ENCODE assay signal across 7 mouse cellular contexts in genomic region chr17:25189091-25189490, GRCm38 (mm10). TPM values are rescaled to one million over a fixed set of nuclear protein-coding genes. Genes with fewer than 3 reads are reported as not detected.
DNase-seq lines count a peak whose midpoint lies in the region; ATAC-seq lines count a peak whose summit lies in the region.

No protein-coding gene starts in this region.

- H3K9ac ChIP-seq in neural tube, embryonic 11.5 days (ENCODE audit: low read length) = peak overlapping the region; percentile 83
- peak overlapping the region; percentile 87 for H3K9ac ChIP-seq in forebrain, embryonic 11.5 days (ENCODE audit: low read length)
- peak overlapping the region; percentile 93 for H3K9ac ChIP-seq in limb, embryonic 13.5 days
- peak overlapping the region; percentile 97 for H3K9ac ChIP-seq in stomach, embryonic 16.5 days (ENCODE audit: low read length)

- H3K4me3 ChIP-seq in neural tube, embryonic 11.5 days (ENCODE audit: low read depth, low read length) = peak overlapping the region; percentile 98
- H3K4me3 ChIP-seq in forebrain, embryonic 11.5 days (ENCODE audit: low read depth, low read length) = peak overlapping the region; percentile 98
- H3K4me3 ChIP-seq in limb, embryonic 13.5 days = peak overlapping the region; percentile 98
- peak overlapping the region; percentile 96 for H3K4me3 ChIP-seq in stomach, embryonic 16.5 days (replicated peaks; ENCODE audit: low read length)

- H3K27ac ChIP-seq in neural tube, embryonic 11.5 days (ENCODE audit: low read depth, low read length) = no peak overlapping the region
- H3K27ac ChIP-seq in forebrain, embryonic 11.5 days (ENCODE audit: low read depth, low read length) = no peak overlapping the region
- H3K27ac ChIP-seq in limb, embryonic 13.5 days = no peak overlapping the region
- H3K27ac ChIP-seq in stomach, embryonic 16.5 days (ENCODE audit: low read length) = no peak overlapping the region

- DNase-seq in neural tube, embryonic 11.5 days (ENCODE audit: low spot score) = no peak
- DNase-seq in neural tube, embryonic 10.5 days (ENCODE audit: extremely low spot score, low spot score) = no peak
- no peak for DNase-seq in forebrain, embryonic 11.5 days (ENCODE audit: low spot score)
- DNase-seq in B cell, adult 2 months = no peak

- H3K4me1 ChIP-seq in neural tube, embryonic 11.5 days (ENCODE audit: control insufficient read depth, insufficient read depth, low read length) = peaks cover 16% of the 10 kb centered on the region
- peaks cover 16% of the 10 kb centered on the region for H3K4me1 ChIP-seq in forebrain, embryonic 11.5 days (replicated peaks; ENCODE audit: control insufficient read depth, insufficient read depth, low read length)
- peaks cover 30% of the 10 kb centered on the region for H3K4me1 ChIP-seq in limb, embryonic 13.5 days
- H3K4me1 ChIP-seq in stomach, embryonic 16.5 days (ENCODE audit: control insufficient read depth, insufficient read depth, low read length) = peaks cover 21% of the 10 kb centered on the region

- ATAC-seq in neural tube, embryonic 11.5 days (ENCODE audit: insufficient read depth, low FRiP score, low TSS enrichment) = no peak
- no peak for ATAC-seq in forebrain, embryonic 11.5 days (replicated peaks; ENCODE audit: low FRiP score)
- no peak for ATAC-seq in limb, embryonic 13.5 days (ENCODE audit: low FRiP score, low read depth)
- ATAC-seq in stomach, embryonic 16.5 days (ENCODE audit: insufficient read depth, low FRiP score) = no peak
- ATAC-seq in cerebellum, adult (ENCODE audit: insufficient number of reproducible peaks, low FRiP score, low TSS enrichment) = no peak

- no peaks in the 10 kb centered on the region for H3K9me3 ChIP-seq in neural tube, embryonic 11.5 days (ENCODE audit: control insufficient read depth, low read length)
- H3K9me3 ChIP-seq in forebrain, embryonic 11.5 days (ENCODE audit: control insufficient read depth, low read length) = no peaks in the 10 kb centered on the region
- no peaks in the 10 kb centered on the region for H3K9me3 ChIP-seq in limb, embryonic 13.5 days
- no peaks in the 10 kb centered on the region for H3K9me3 ChIP-seq in stomach, embryonic 16.5 days (replicated peaks; ENCODE audit: control insufficient read depth, low read length)

- H3K36me3 ChIP-seq in neural tube, embryonic 11.5 days (ENCODE audit: control insufficient read depth, insufficient read depth, low read length) = no peaks in the 10 kb centered on the region
- H3K36me3 ChIP-seq in forebrain, embryonic 11.5 days (ENCODE audit: control insufficient read depth, insufficient read depth, low read length) = no peaks in the 10 kb centered on the region; the same call in 1 of the 2 replicates
- H3K36me3 ChIP-seq in limb, embryonic 13.5 days = peaks cover 42% of the 10 kb centered on the region
- H3K36me3 ChIP-seq in stomach, embryonic 16.5 days (ENCODE audit: control insufficient read depth, insufficient read depth, low read length) = no peaks in the 10 kb centered on the region

- 1% methylated on average over 15 of the region's 16 CpGs for WGBS in neural tube, embryonic 11.5 days
- WGBS in forebrain, embryonic 11.5 days = 3% methylated on average over 12 of the region's 16 CpGs
- WGBS in limb, embryonic 13.5 days = 5% methylated on average over 15 of the region's 16 CpGs
- WGBS in stomach, embryonic 16.5 days = 2% methylated on average over 16 of the region's 16 CpGs

- peak overlapping the region; percentile 83 for H3K4me2 ChIP-seq in neural tube, embryonic 11.5 days (ENCODE audit: low read depth)
- peak overlapping the region; percentile 77 for H3K4me2 ChIP-seq in forebrain, embryonic 11.5 days (ENCODE audit: low read depth, low read length, severe bottlenecking)
- H3K4me2 ChIP-seq in limb, embryonic 13.5 days (replicated peaks) = peak overlapping the region; percentile 93
- H3K4me2 ChIP-seq in stomach, embryonic 16.5 days (ENCODE audit: low read depth, low read length) = peak overlapping the region; percentile 93

- H3K27me3 ChIP-seq in neural tube, embryonic 11.5 days (ENCODE audit: control insufficient read depth, insufficient read depth, low read length) = no peaks in the 10 kb centered on the region
- H3K27me3 ChIP-seq in forebrain, embryonic 11.5 days (ENCODE audit: control insufficient read depth, insufficient read depth, low read length) = no peaks in the 10 kb centered on the region
- no peaks in the 10 kb centered on the region for H3K27me3 ChIP-seq in limb, embryonic 13.5 days
- no peaks in the 10 kb centered on the region for H3K27me3 ChIP-seq in stomach, embryonic 16.5 days (ENCODE audit: control insufficient read depth, insufficient read depth, low read length)

RNA-seq across cellular contexts. Expression of gene Unkl, which starts 0.9 kb away (rescaled TPM):
- polyA plus RNA-seq in neural tube, embryonic 11.5 days (2014; fragmentation: Nextera tagmentation; extraction: Ambion mirVana) = 5.6 and 6.9 TPM in 2 replicates
- polyA plus RNA-seq in forebrain, embryonic 11.5 days (2014; fragmentation: Nextera tagmentation; extraction: Ambion mirVana) = 6.5 and 7.1 TPM in 2 replicates
- polyA plus RNA-seq in limb, embryonic 13.5 days (2015; fragmentation: Nextera tagmentation; extraction: Ambion mirVana) = 9.7 and 11.4 TPM in 2 replicates
- 6.9 and 9.0 TPM in 2 replicates for polyA plus RNA-seq in stomach, embryonic 16.5 days (2015; fragmentation: Nextera tagmentation; extraction: Ambion mirVana)

RNA-seq across cellular contexts. Expression of gene BC003965, which starts 4.7 kb away (rescaled TPM):
- 30.5 and 31.8 TPM in 2 replicates for polyA plus RNA-seq in neural tube, embryonic 11.5 days (2014; fragmentation: Nextera tagmentation; extraction: Ambion mirVana)
- polyA plus RNA-seq in forebrain, embryonic 11.5 days (2014; fragmentation: Nextera tagmentation; extraction: Ambion mirVana) = 33.3 and 35.4 TPM in 2 replicates
- 34.2 and 34.5 TPM in 2 replicates for polyA plus RNA-seq in limb, embryonic 13.5 days (2015; fragmentation: Nextera tagmentation; extraction: Ambion mirVana)
- 30.4 and 33.5 TPM in 2 replicates for polyA plus RNA-seq in stomach, embryonic 16.5 days (2015; fragmentation: Nextera tagmentation; extraction: Ambion mirVana)

RNA-seq across cellular contexts. Expression of gene Gm38655, which starts 13.8 kb away (rescaled TPM):
- not detected in 2 replicates for polyA plus RNA-seq in neural tube, embryonic 11.5 days (2014; fragmentation: Nextera tagmentation; extraction: Ambion mirVana)
- not detected in 2 replicates for polyA plus RNA-seq in forebrain, embryonic 11.5 days (2014; fragmentation: Nextera tagmentation; extraction: Ambion mirVana)
- polyA plus RNA-seq in limb, embryonic 13.5 days (2015; fragmentation: Nextera tagmentation; extraction: Ambion mirVana) = not detected in 2 replicates
- 6.6 and 7.0 TPM in 2 replicates for polyA plus RNA-seq in stomach, embryonic 16.5 days (2015; fragmentation: Nextera tagmentation; extraction: Ambion mirVana)

RNA-seq across cellular contexts. Expression of gene Ccdc154, which starts 26.8 kb away (rescaled TPM):
- polyA plus RNA-seq in neural tube, embryonic 11.5 days (2014; fragmentation: Nextera tagmentation; extraction: Ambion mirVana) = not detected in 2 replicates
- 0.08 TPM in 1 of 2 replicates, not detected in the other for polyA plus RNA-seq in forebrain, embryonic 11.5 days (2014; fragmentation: Nextera tagmentation; extraction: Ambion mirVana)
- polyA plus RNA-seq in limb, embryonic 13.5 days (2015; fragmentation: Nextera tagmentation; extraction: Ambion mirVana) = not detected in 2 replicates
- 0.79 TPM in 2 replicates for polyA plus RNA-seq in stomach, embryonic 16.5 days (2015; fragmentation: Nextera tagmentation; extraction: Ambion mirVana)

RNA-seq across cellular contexts. Expression of gene Gnptg, which starts 50.8 kb away (rescaled TPM):
- 51.9 and 58.7 TPM in 2 replicates for polyA plus RNA-seq in neural tube, embryonic 11.5 days (2014; fragmentation: Nextera tagmentation; extraction: Ambion mirVana)
- 51.3 and 56.3 TPM in 2 replicates for polyA plus RNA-seq in forebrain, embryonic 11.5 days (2014; fragmentation: Nextera tagmentation; extraction: Ambion mirVana)
- 34.9 and 35.5 TPM in 2 replicates for polyA plus RNA-seq in limb, embryonic 13.5 days (2015; fragmentation: Nextera tagmentation; extraction: Ambion mirVana)
- polyA plus RNA-seq in stomach, embryonic 16.5 days (2015; fragmentation: Nextera tagmentation; extraction: Ambion mirVana) = 39.9 and 40.9 TPM in 2 replicates
